Mouse (Mus musculus) embryo, embryonic 9.5 days (tissue): ENCODE results near the gene Large1.

ENCODE experiments used
- DNase-seq: peaks from one replicate; pipeline ENCODE4 v3.0.0-alpha.2; 2017; ENCODE audit errors: extremely low spot score

Large1 gene

GRCm38 (mm10) chr8:72780644-72781043, 572.7 kb downstream of the Large1 start:
- DNase-seq: no peak

- DNase-seq: no peak
These were observed 575.5 kb downstream of the Large1 start for GRCm38 (mm10) chr8:72777797-72778196.

- no peak for DNase-seq
These were observed 586.6 kb downstream of the Large1 start for GRCm38 (mm10) chr8:72766777-72767176.

GRCm38 (mm10) chr8:72765696-72766095, 587.6 kb downstream of the Large1 start:
- DNase-seq: no peak
